Mouse (Mus musculus) heart, embryonic 13.5 days (tissue): Measurements from ENCODE around the gene Samd1. TPM values are rescaled to one million over a fixed set of nuclear protein-coding genes. Genes with fewer than 3 reads are reported as not detected.
A peak's percentile ranks its signal among the peaks of the same experiment; 100 is the strongest.

Source experiments
- ATAC-seq: fragments of 200-750 bp; cut with Nextera tagmentation; 2 replicates; pipeline ENCODE4 v1.8.0; 2017; ENCODE audit warnings: moderate TSS enrichment; ENCODE audit not compliant: insufficient number of reproducible peaks, low FRiP score, low TSS enrichment; ENCODE audit errors: extremely low read depth
- H3K27ac ChIP-seq: fragments of 300-500 bp; sonication (generic); replicated peaks from 2 replicates; pipeline ENCODE4 v1.5.1; 2015; ENCODE audit warnings: moderate library complexity, mild to moderate bottlenecking, inconsistent platforms
- H3K27me3 ChIP-seq: fragments of 300-500 bp; sonication (generic); replicated peaks from 2 replicates; pipeline ENCODE4 v1.6.1; 2015; ENCODE audit warnings: mild to moderate bottlenecking, inconsistent platforms
- H3K36me3 ChIP-seq: fragments of 300-500 bp; sonication (generic); 2 replicates; pipeline ENCODE4 v1.6.1; 2015; ENCODE audit warnings: mild to moderate bottlenecking, inconsistent platforms
- H3K4me1 ChIP-seq: fragments of 300-500 bp; sonication (generic); 2 replicates; pipeline ENCODE4 v1.6.1; 2015; ENCODE audit warnings: inconsistent platforms
- H3K4me2 ChIP-seq: fragments of 300-500 bp; sonication (generic); 2 replicates; pipeline ENCODE4 v1.6.1; 2015; ENCODE audit warnings: inconsistent platforms, mild to moderate bottlenecking, moderate library complexity
- H3K4me3 ChIP-seq: fragments of 300-500 bp; sonication (generic); 2 replicates; pipeline ENCODE4 v1.5.1; 2015; ENCODE audit warnings: moderate library complexity, mild to moderate bottlenecking, inconsistent platforms
- H3K9ac ChIP-seq: fragments of 300-500 bp; sonication (generic); 2 replicates; pipeline ENCODE4 v1.6.1; 2015; ENCODE audit warnings: inconsistent platforms, mild to moderate bottlenecking, moderate library complexity
- H3K9me3 ChIP-seq: fragments of 300-500 bp; sonication (generic); 2 replicates; pipeline ENCODE4 v1.6.1; 2016; ENCODE audit warnings: inconsistent platforms
- WGBS: fragments of 180-500 bp; shearing (Covaris S2); methylation state at CpG from one replicate; pipeline ENCODE4 v1.1.7; 2015; ENCODE audit warnings: mixed read lengths; 5-methylcytosine and 5-hydroxymethylcytosine counted together
- polyA plus RNA-seq: library from polyadenylated mRNA; unstranded; fragments of >200 nt; fragmentation: Nextera tagmentation; extraction: Ambion mirVana; gene quantifications from 2 replicates; pipeline ENCODE4 v1.2.1, GENCODE M21; 2015

The Samd1 gene
- polyA plus RNA-seq, 1 experiment from 2014 or later, result 4.8 TPM

GRCm38 (mm10) chr8:84015833-84016232 is 18.4 kb downstream of the Samd1 start:
- H3K27me3 ChIP-seq, result peaks cover 60% of the 10 kb centered on the region
- H3K4me3 ChIP-seq, result no peak overlapping the region

DNA sequence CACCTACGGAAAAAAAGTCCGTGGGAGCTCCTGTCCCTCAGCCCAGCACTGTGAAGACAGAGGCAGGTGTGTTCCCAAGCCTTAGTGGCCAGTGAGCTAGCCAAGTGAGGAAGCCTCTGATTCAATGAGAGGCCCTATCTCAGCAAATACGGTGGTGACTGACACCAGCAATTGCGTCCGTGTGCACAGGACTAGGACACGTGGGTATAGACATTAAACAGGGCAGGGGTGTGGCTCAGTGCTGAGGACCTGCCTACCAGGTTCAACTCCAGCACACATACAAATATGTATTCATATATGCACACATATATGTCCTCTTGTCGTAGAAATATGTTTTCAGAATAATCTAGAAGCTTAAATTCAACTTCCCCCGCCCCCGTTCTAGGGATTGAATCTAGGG is 22.3 kb downstream of the Samd1 start:
- Histone ChIP-seq H3K4me2 (no peak overlapping the region), H3K4me3 (no peak overlapping the region), H3K27ac (no peak overlapping the region), H3K36me3 (no peaks in the 10 kb centered on the region), H3K9me3 (peaks cover 6% of the 10 kb centered on the region; the same call in 1 of the 2 replicates), H3K4me1 (peaks cover 37% of the 10 kb centered on the region), H3K9ac (no peak overlapping the region), H3K27me3 (peaks cover 45% of the 10 kb centered on the region)
- 72% methylated on average over 9 of the region's 9 CpGs for WGBS
- ATAC-seq, result no peak

More at GRCm38 (mm10) chr8:84015833-84016232, 18.4 kb downstream of the Samd1 start:
- ATAC-seq, result no peak
- Histone ChIP-seq H3K4me1 (peaks cover 21% of the 10 kb centered on the region), H3K27ac (no peak overlapping the region), H3K36me3 (no peaks in the 10 kb centered on the region), H3K9me3 (peaks cover 6% of the 10 kb centered on the region; the same call in 1 of the 2 replicates), H3K9ac (no peak overlapping the region), H3K4me2 (no peak overlapping the region)
- WGBS, result 87% methylated on average over 5 of the region's 5 CpGs

DNA sequence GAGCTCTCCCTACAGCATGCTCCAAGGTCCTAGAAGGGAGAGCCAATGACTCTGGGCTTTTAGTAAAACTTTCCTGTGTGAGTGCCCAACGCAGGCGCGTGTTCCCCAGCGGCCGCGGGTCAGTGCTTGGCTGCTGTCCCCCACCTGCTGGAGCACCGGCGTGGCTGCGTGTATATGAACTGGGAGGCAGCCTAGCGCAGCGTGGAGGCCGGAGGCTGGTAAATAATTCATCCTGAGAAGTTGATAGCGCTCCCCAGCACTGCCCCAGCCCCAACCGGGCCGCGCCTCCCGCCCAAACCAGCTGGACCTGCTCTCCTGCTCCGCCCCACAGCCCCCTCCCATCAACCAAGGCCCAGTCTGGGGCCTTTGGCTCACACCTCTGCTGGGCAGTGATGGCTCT is 23.6 kb downstream of the Samd1 start, which contains the start of gene Palm3:
TSS of gene Palm3 (plus strand) at position 376 of the 400 bp plus-strand sequence.
- Histone ChIP-seq H3K36me3 (no peaks in the 10 kb centered on the region), H3K27ac (no peak within 1 kb of the TSS), H3K9me3 (peaks cover 2% of the 10 kb centered on the region; the same call in 1 of the 2 replicates), H3K4me2 (peak within 1 kb of the TSS; percentile 48), H3K27me3 (peaks cover 57% of the 10 kb centered on the region), H3K4me3 (0 out of 2 replicates have a peak within 1 kb of the TSS, but pooled peaks have one; percentile 0), H3K9ac (0 out of 2 replicates have a peak within 1 kb of the TSS, but pooled peaks have one; percentile 30), H3K4me1 (peaks cover 45% of the 10 kb centered on the region)
- ATAC-seq, result no peak
- 12% methylated on average over 18 of the region's 18 CpGs for WGBS

- Histone ChIP-seq H3K9me3 (no peaks in the 10 kb centered on the region), H3K27ac (no peak overlapping the region), H3K9ac (0 out of 2 replicates have a peak overlapping the region, but pooled peaks have one; percentile 30), H3K4me3 (0 out of 2 replicates have a peak overlapping the region, but pooled peaks have one; percentile 0), H3K27me3 (peaks cover 62% of the 10 kb centered on the region), H3K4me1 (peaks cover 50% of the 10 kb centered on the region), H3K4me2 (peak overlapping the region; percentile 48), H3K36me3 (no peaks in the 10 kb centered on the region)
- WGBS, result 35% methylated on average over 11 of the region's 12 CpGs
- ATAC-seq, result no peak
These were observed 24.1 kb downstream of the Samd1 start for GRCm38 (mm10) chr8:84021569-84021968.

DNA sequence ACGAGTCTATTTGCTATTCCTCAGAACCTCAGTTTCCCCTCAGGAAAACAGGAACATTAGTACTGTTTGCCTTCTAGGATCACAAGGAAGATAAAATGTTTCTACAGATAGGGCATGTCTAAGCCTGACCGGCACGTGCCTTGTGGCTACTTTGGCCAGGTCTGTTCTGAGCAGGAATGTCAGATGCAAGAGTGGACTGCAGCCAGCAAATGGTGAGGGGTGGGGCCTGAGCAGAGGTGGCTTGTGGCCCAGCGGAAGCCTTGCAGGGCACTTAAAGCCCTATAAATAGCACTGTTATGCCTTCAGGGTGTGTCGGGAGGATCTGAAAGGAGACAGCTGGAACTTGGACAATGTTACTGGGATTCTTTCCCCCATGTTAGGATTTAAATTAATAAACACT is 25.6 kb downstream of the Samd1 start:
- H3K9ac ChIP-seq, result no peak overlapping the region
- H3K9me3 ChIP-seq, result no peaks in the 10 kb centered on the region
- peaks cover 72% of the 10 kb centered on the region for H3K27me3 ChIP-seq
- no peak overlapping the region for H3K4me3 ChIP-seq
- WGBS, result 9% methylated on average over 5 of the region's 5 CpGs
- peak overlapping the region; percentile 43 for H3K4me2 ChIP-seq
- peak; percentile 41; the same call in 1 of the 2 replicates for ATAC-seq
- peak overlapping the region; percentile 80 for H3K27ac ChIP-seq
- peaks cover 50% of the 10 kb centered on the region for H3K4me1 ChIP-seq
- no peaks in the 10 kb centered on the region for H3K36me3 ChIP-seq

GRCm38 (mm10) chr8:84023631-84024030 is 26.2 kb downstream of the Samd1 start:
- 40% methylated on average over 1 of the region's 1 CpGs for WGBS
- no peak overlapping the region for H3K4me3 ChIP-seq
- no peak overlapping the region for H3K9ac ChIP-seq
- peak overlapping the region; percentile 80 for H3K27ac ChIP-seq
- no peaks in the 10 kb centered on the region for H3K9me3 ChIP-seq
- H3K4me1 ChIP-seq, result peaks cover 50% of the 10 kb centered on the region
- H3K4me2 ChIP-seq, result peak overlapping the region; percentile 43
- no peaks in the 10 kb centered on the region for H3K36me3 ChIP-seq
- peaks cover 74% of the 10 kb centered on the region for H3K27me3 ChIP-seq
- ATAC-seq, result no peak

DNA sequence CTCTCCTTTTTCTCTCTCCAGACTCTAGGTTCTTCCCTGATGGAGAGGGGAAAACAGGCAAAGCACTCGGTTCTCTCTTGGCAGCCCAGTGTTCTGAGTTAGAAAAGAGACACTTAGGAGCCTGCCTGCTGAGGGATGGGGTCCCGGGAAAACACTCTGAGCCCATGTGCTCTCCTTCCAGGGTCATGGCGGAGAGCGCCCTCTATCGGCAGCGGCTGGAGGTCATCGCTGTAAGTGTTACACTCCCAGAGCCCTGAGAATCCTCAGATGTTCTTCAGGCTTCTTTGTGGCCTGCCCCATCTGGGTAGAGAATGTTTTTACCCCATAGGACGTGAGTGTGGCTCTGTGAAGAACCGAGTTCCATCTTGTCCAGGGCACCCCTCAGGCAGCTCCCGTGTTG is 26.7 kb downstream of the Samd1 start:
- Histone ChIP-seq H3K4me1 (peaks cover 50% of the 10 kb centered on the region), H3K27me3 (peaks cover 75% of the 10 kb centered on the region), H3K4me2 (no peak overlapping the region), H3K4me3 (no peak overlapping the region), H3K9ac (no peak overlapping the region), H3K27ac (no peak overlapping the region; the same call in 1 of the 2 replicates), H3K9me3 (no peaks in the 10 kb centered on the region), H3K36me3 (no peaks in the 10 kb centered on the region)
- no peak for ATAC-seq
- 14% methylated on average over 10 of the region's 10 CpGs for WGBS

- H3K4me1 ChIP-seq, result peaks cover 48% of the 10 kb centered on the region
- H3K4me2 ChIP-seq, result peak overlapping the region; percentile 81
- WGBS, result 1% methylated on average over 41 of the region's 41 CpGs
- H3K36me3 ChIP-seq, result peaks cover 5% of the 10 kb centered on the region; the same call in 1 of the 2 replicates
- peak overlapping the region; percentile 73 for H3K9ac ChIP-seq
- H3K27ac ChIP-seq, result no peak overlapping the region
- no peaks in the 10 kb centered on the region for H3K9me3 ChIP-seq
- H3K27me3 ChIP-seq, result peaks cover 63% of the 10 kb centered on the region
- ATAC-seq, result peak; percentile 25; the same call in 1 of the 2 replicates
- H3K4me3 ChIP-seq, result peak overlapping the region; percentile 56
These were observed 28.4 kb downstream of the Samd1 start for GRCm38 (mm10) chr8:84025863-84026262.

GRCm38 (mm10) chr8:84027449-84027848 is 30.0 kb downstream of the Samd1 start:
- peaks cover 15% of the 10 kb centered on the region for H3K36me3 ChIP-seq
- H3K4me3 ChIP-seq, result no peak overlapping the region
- no peak for ATAC-seq
- no peak overlapping the region for H3K27ac ChIP-seq
- no peaks in the 10 kb centered on the region for H3K9me3 ChIP-seq
- H3K4me1 ChIP-seq, result peaks cover 32% of the 10 kb centered on the region
- 14% methylated on average over 10 of the region's 10 CpGs for whole genome bisulfite sequencing
- H3K4me2 ChIP-seq, result no peak overlapping the region
- no peak overlapping the region for H3K9ac ChIP-seq
- peaks cover 48% of the 10 kb centered on the region for H3K27me3 ChIP-seq

DNA sequence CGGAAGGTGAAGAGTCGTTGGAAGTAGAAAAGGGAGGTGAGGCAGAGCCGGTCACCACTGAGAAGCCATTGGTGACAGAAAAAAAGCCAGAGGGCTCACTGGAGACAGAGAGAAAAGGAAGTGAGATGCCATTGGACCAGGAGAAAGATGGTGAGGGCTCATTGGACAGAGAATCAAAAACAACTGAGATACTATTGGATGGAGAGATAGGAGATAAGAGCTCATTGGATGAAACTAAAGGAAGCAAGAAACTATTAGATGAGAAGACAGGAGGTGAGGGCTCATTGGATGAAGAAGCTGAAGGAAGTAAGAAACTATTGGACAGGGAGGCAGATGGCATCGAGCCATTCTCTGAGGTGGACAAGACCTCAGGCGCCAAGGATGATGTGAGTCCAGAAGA is 31.8 kb downstream of the Samd1 start:
- no peak overlapping the region for H3K4me3 ChIP-seq
- no peaks in the 10 kb centered on the region for H3K9me3 ChIP-seq
- peaks cover 45% of the 10 kb centered on the region for H3K27me3 ChIP-seq
- no peak overlapping the region for H3K9ac ChIP-seq
- no peak overlapping the region for H3K4me2 ChIP-seq
- peaks cover 14% of the 10 kb centered on the region for H3K4me1 ChIP-seq
- 76% methylated on average over 5 of the region's 5 CpGs for WGBS
- H3K36me3 ChIP-seq, result peaks cover 15% of the 10 kb centered on the region
- no peak for ATAC-seq
- no peak overlapping the region for H3K27ac ChIP-seq

GRCm38 (mm10) chr8:84032777-84033176 is 35.3 kb downstream of the Samd1 start:
- Histone ChIP-seq H3K36me3 (peaks cover 15% of the 10 kb centered on the region), H3K9ac (no peak overlapping the region), H3K9me3 (no peaks in the 10 kb centered on the region), H3K27me3 (peaks cover 33% of the 10 kb centered on the region), H3K4me3 (no peak overlapping the region), H3K4me1 (no peaks in the 10 kb centered on the region), H3K27ac (no peak overlapping the region), H3K4me2 (no peak overlapping the region)
- 69% methylated on average over 4 of the region's 4 CpGs for WGBS
- ATAC-seq, result no peak

DNA sequence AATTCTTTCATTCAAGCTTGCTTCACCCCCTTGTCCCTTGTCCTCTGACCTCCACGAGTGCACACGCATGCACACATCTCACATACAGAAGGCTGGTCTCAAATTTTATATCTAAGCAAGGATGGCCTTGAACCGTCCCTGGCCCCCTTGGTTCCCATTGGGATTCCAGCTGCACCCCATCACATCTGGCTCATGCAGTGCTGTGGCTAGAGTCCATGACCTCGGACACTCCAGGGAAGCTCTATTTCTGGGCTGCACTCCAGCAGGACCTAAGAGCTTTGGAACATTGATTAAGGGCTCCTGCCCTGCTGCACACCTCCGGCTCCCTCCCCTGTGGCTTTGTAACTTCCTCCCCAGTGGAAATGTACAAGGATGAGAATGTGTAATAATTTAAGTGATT is 40.5 kb downstream of the Samd1 start:
- ATAC-seq, result no peak
- no peak overlapping the region for H3K9ac ChIP-seq
- no peaks in the 10 kb centered on the region for H3K9me3 ChIP-seq
- WGBS, result 58% methylated on average over 5 of the region's 5 CpGs
- H3K36me3 ChIP-seq, result no peaks in the 10 kb centered on the region
- peaks cover 15% of the 10 kb centered on the region; the same call in 1 of the 2 replicates for H3K4me1 ChIP-seq
- peaks cover 47% of the 10 kb centered on the region for H3K27me3 ChIP-seq
- no peak overlapping the region for H3K27ac ChIP-seq
- no peak overlapping the region for H3K4me2 ChIP-seq
- H3K4me3 ChIP-seq, result no peak overlapping the region
